Mouse (Mus musculus) heart, adult 2 months (tissue): ENCODE data around the gene Pkp2. TPM values are rescaled to one million over a fixed set of nuclear protein-coding genes. Genes with fewer than 3 reads are reported as not detected.

ENCODE experiments used
- DNase-seq, 2 experiments: peaks; one replicate each; pipeline ENCODE4 v3.0.0; 2021
- H3K27ac ChIP-seq: fragments of 200-600 bp; 2 replicates; pipeline ENCODE4 v1.8.1; 2022
- H3K27me3 ChIP-seq: fragments of 200-500 bp; 2 replicates; pipeline ENCODE4 v1.6.1; 2012; ENCODE audit warnings: mild to moderate bottlenecking, low read length, inconsistent platforms, mixed read lengths; ENCODE audit not compliant: control insufficient read depth, insufficient read depth
- H3K36me3 ChIP-seq: fragments of 200-500 bp; 2 replicates; pipeline ENCODE4 v1.6.1; 2012; ENCODE audit warnings: low read length, inconsistent platforms; ENCODE audit not compliant: control insufficient read depth, insufficient read depth
- H3K4me1 ChIP-seq: fragments of 200-500 bp; 2 replicates; pipeline ENCODE4 v1.6.1; 2011; ENCODE audit warnings: low read length; ENCODE audit not compliant: control insufficient read depth, insufficient read depth
- H3K4me3 ChIP-seq: fragments of 200-600 bp; 2 replicates; pipeline ENCODE4 v1.8.1; 2022
- H3K79me2 ChIP-seq: fragments of 200-500 bp; replicated peaks from 2 replicates; pipeline ENCODE4 v1.6.1; 2012; ENCODE audit warnings: mild to moderate bottlenecking, inconsistent platforms, low read length, moderate library complexity, mixed read lengths; ENCODE audit not compliant: control insufficient read depth, insufficient read depth
- H3K9ac ChIP-seq: fragments of 200-500 bp; 2 replicates; pipeline ENCODE4 v1.6.1; 2012; ENCODE audit warnings: low read depth, mild to moderate bottlenecking, control low read depth, inconsistent platforms, low read length, mixed read lengths
- CTCF ChIP-seq: fragments of 200-600 bp; IDR thresholded peaks from 2 replicates; pipeline ENCODE4 v1.8.1; 2022; ENCODE audit warnings: antibody characterized with exemption, mild to moderate bottlenecking, moderate library complexity
- EP300 ChIP-seq: fragments of 200-500 bp; IDR thresholded peaks from 2 replicates; pipeline ENCODE4 v1.6.1; 2011; ENCODE audit warnings: low read depth, low read length, control low read depth; ENCODE audit not compliant: insufficient read depth
- POLR2A ChIP-seq: fragments of 200-500 bp; IDR thresholded peaks from 2 replicates; pipeline ENCODE4 v1.6.1; 2011; ENCODE audit warnings: mild to moderate bottlenecking, low read depth, low read length, control low read depth; ENCODE audit not compliant: insufficient read depth
- WGBS: fragments of 180-500 bp; shearing (Covaris S2); methylation state at CpG from one replicate; pipeline ENCODE4 v1.1.7; 2018; 5-methylcytosine and 5-hydroxymethylcytosine counted together
- intact Hi-C: fragments of 180-260 bp; cut with DNase I; formaldehyde crosslinking; loops from one replicate; pipeline ENCODE4 v1.15.1; 2025
- polyA plus RNA-seq: library from polyadenylated mRNA; depleted of rRNA; stranded (reverse); fragments of >200 nt; gene quantifications from 2 replicates; pipeline ENCODE4 v1.2.3, GENCODE M21; 2012
- total RNA-seq, 2 experiments: library from RNA; stranded (reverse); gene quantifications; 2 replicates each; pipeline ENCODE4 v1.2.3; 2021

The Pkp2 gene
- total and polyA plus RNA-seq, 3 experiments, result 62.3 to 133 (median 123) TPM

DNA sequence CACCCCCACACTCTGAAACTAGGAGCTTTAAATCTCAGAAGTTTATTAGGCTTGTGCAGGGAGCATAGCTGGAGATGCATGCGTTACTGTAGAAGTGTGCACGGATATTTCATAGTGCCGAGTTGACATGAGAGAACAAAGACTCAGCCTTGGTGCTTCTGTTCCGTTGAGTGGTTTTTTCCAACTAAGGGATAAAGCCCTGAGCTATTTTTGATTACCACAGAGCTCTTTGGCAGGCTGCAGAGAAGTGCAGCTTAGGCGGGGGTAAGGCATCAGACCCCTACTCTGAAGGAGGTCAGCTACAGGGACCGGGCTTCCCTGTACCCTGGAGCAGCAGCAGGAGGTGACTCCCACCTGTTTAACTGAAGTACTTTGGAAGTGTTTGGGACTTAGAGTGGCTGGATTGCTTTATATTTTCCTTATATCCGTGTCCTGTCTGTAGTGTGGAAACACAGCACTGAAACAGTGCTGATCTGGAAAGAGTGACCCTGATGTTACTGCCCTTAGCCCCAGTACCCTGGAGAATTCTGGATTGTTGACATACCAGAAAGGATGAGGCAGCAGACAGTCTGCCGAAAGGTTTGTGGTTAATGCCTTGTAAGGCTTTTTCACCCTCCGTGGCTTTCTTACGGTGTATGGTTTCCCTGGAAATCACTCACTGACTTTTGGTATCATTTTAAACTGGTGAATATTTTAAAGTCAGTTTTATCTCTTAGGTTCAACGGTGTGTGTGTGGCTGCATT is 2.7 kb downstream of the Pkp2 start:
- peak overlapping the region; percentile 50 for H3K9ac ChIP-seq
- peak overlapping the region; percentile 91 for H3K27ac ChIP-seq
- peak; percentile 32 to 33 for DNase-seq
- intact Hi-C loops, result no loop called here
- no peaks in the 10 kb centered on the region for H3K27me3 ChIP-seq
- H3K4me3 ChIP-seq, result peak overlapping the region; percentile 82
- no peaks in the 10 kb centered on the region for H3K79me2 ChIP-seq
- WGBS, result 15% methylated on average over 11 of the region's 11 CpGs
- TF ChIP-seq POLR2A, result 0 out of 2 replicates have a peak, but pooled peaks have one; percentile 39
- no peak for TF ChIP-seq EP300
- H3K4me1 ChIP-seq, result no peaks in the 10 kb centered on the region; the same call in 1 of the 2 replicates
- no peaks in the 10 kb centered on the region for H3K36me3 ChIP-seq

DNA sequence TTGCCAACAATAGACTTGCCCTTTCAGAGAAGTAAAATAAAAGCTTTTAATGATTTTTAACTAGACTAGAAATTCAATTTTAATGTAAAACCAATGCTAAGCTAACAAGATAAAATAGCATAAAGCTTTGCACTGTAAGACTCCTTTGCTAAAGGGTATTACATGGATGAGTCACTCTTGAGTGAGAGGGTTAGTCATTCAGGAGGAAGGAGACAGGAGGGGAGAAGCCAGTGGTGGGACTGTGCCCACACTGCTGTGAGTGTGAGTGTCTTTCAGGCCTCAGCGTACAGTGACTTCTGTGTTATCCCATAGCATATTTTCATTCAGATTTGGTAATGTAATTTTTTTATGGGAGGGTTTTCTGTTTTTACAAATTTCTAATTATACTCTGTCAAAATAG is 3.8 kb downstream of the Pkp2 start:
- Histone ChIP-seq H3K9ac (no peak overlapping the region), H3K79me2 (no peaks in the 10 kb centered on the region), H3K36me3 (no peaks in the 10 kb centered on the region), H3K27me3 (no peaks in the 10 kb centered on the region), H3K4me1 (no peaks in the 10 kb centered on the region; the same call in 1 of the 2 replicates), H3K27ac (peak overlapping the region; percentile 91), H3K4me3 (peak overlapping the region; percentile 82; the same call in 1 of the 2 replicates)
- DNase-seq, result no peak
- intact Hi-C loops, result no loop called here
- 66% methylated on average over 1 of the region's 1 CpGs for WGBS
- TF ChIP-seq CTCF (no peak), EP300 (no peak), POLR2A (no peak)

DNA sequence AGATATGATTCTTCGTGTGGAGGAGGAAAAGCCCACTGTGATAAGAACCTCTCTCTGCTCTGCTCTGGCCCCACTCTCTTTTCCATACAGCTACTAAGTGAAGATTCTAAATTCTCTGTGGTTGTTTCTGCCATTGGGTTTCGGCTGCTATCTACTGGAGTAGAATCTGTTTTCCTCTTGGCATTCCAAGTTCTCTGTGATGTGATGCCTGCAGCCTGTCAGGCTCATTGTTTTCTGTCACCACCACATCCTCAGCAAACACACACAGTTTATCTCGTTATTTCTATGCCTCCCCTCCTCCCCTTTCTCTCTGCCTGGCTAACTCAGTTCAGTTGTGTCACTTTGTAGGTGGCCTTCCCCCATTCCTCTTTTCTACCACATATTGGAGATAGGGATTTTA is 6.7 kb downstream of the Pkp2 start:
- TF ChIP-seq CTCF (no peak), POLR2A (0 out of 2 replicates have a peak, but pooled peaks have one; percentile 6), EP300 (0 out of 2 replicates have a peak, but pooled peaks have one; percentile 23)

DNA sequence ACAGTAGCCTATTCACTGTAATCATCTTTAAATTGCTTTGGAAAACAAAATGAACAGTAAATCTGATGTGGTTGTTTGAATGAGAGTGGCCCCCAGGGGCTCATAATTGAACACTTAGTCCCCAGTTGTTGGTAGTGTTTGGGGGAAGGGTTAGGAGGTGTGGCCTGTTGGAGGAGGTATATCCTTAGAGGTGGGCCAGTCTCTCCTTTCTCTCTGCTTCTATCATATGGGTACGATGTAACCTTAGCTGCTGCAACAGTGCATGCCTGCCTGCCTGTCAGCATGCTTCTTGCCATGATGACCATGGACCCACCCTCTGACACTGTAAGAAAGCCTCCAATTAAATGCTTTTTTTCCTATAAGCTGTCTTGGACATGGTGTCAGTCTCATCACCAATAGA is 9.5 kb downstream of the Pkp2 start:
- Histone ChIP-seq H3K4me1 (peaks cover 2% of the 10 kb centered on the region), H3K79me2 (no peaks in the 10 kb centered on the region), H3K27ac (peak overlapping the region; percentile 26), H3K36me3 (peaks cover 10% of the 10 kb centered on the region), H3K27me3 (no peaks in the 10 kb centered on the region), H3K4me3 (no peak overlapping the region), H3K9ac (no peak overlapping the region)
- DNase-seq, result no peak
- intact Hi-C loops, result no loop called here
- TF ChIP-seq EP300 (no peak), POLR2A (no peak), CTCF (no peak)
- 19% methylated on average over 1 of the region's 1 CpGs for WGBS

More for the DNA sequence above, 6.7 kb downstream of the Pkp2 start:
- peak overlapping the region; percentile 52 for H3K27ac ChIP-seq
- H3K4me3 ChIP-seq, result no peak overlapping the region
- H3K9ac ChIP-seq, result 0 out of 2 replicates have a peak overlapping the region, but pooled peaks have one; percentile 4
- no peaks in the 10 kb centered on the region for H3K27me3 ChIP-seq
- no peaks in the 10 kb centered on the region for H3K79me2 ChIP-seq
- no peak for DNase-seq
- no peaks in the 10 kb centered on the region; the same call in none of the 2 replicates for H3K36me3 ChIP-seq
- intact Hi-C loops, result loop anchor here (2.0 kb wide), 1 partner anchor 37 kb away; no protein-coding TSS in a partner anchor
- 4% methylated on average over 3 of the region's 3 CpGs for WGBS
- H3K4me1 ChIP-seq, result peaks cover 2% of the 10 kb centered on the region

DNA sequence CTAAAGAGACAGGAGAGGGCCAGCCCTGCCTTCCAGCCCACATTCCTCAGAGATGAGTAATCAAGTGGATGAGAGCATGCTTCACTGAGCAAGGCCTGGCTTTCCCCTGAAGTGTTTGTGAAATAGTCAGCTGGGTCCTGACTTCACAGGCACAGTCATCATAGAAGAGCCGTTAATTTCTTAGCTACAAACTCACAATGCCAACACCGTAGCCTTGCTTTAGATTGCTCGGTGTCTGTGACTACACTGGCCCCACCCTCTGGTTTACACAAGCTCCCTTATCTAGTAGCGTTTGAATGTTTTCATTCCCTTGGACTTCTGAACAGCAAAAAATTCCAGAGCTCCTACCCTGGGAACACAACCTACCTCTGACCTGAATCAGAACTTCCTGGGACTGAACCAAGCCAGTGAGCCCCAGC is 11.4 kb downstream of the Pkp2 start:
- Histone ChIP-seq H3K4me3 (no peak overlapping the region), H3K79me2 (no peaks in the 10 kb centered on the region), H3K9ac (no peak overlapping the region), H3K27me3 (no peaks in the 10 kb centered on the region), H3K36me3 (peaks cover 17% of the 10 kb centered on the region), H3K27ac (peak overlapping the region; percentile 78), H3K4me1 (peaks cover 2% of the 10 kb centered on the region)
- intact Hi-C loops, result no loop called here
- peak in 1 of 2 experiments; percentile 62 for DNase-seq
- TF ChIP-seq EP300, result no peak
- no peak for TF ChIP-seq CTCF
- TF ChIP-seq POLR2A, result no peak
- 7% methylated on average over 4 of the region's 4 CpGs for WGBS

DNA sequence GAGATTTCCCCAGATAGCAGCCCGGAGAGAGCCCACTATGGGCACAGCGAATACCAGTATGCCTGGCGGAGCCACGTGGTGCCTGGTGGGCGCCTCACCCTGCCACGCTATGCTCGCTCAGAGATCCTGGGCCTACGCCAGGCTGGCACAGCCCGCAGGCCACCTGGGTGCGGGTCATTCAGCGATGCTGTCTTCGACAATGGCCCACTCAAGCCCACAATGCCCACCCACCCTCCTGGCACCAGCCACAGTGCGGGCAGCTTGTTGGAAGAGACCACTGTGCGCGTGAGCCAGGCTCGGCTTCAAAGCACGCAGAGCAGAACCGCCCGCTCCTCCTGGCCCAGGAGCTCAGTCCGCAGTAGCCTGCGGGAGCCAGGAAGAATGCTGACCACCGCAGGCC is 12.7 kb downstream of the Pkp2 start:
- H3K79me2 ChIP-seq, result no peaks in the 10 kb centered on the region
- DNase-seq, result no peak
- 78% methylated on average over 22 of the region's 22 CpGs for WGBS
- H3K9ac ChIP-seq, result no peak overlapping the region
- H3K27me3 ChIP-seq, result no peaks in the 10 kb centered on the region
- no peak overlapping the region for H3K4me3 ChIP-seq
- H3K4me1 ChIP-seq, result peaks cover 2% of the 10 kb centered on the region
- peaks cover 27% of the 10 kb centered on the region for H3K36me3 ChIP-seq
- peak overlapping the region; percentile 78 for H3K27ac ChIP-seq
- intact Hi-C loops, result no loop called here
- TF ChIP-seq EP300 (no peak), CTCF (no peak), POLR2A (no peak)
